Mouse (Mus musculus) right cerebral cortex, postnatal 36 days (tissue): Measurements from ENCODE around the gene Chd2.
A peak's percentile ranks its signal among the peaks of the same experiment; 100 is the strongest.
"Not testable (repeated sequence)": the region's sequence is repeated elsewhere in the genome, so short reads cannot be mapped to it uniquely, and the experiment has no call there.

Source experiments
- DNase-seq, 2 experiments: peaks; one replicate each; pipeline ENCODE4 v3.0.0; 2022; ENCODE audit warnings: low spot score in 2 of 2, mixed read lengths in 1 of 2

The Chd2 gene

DNA sequence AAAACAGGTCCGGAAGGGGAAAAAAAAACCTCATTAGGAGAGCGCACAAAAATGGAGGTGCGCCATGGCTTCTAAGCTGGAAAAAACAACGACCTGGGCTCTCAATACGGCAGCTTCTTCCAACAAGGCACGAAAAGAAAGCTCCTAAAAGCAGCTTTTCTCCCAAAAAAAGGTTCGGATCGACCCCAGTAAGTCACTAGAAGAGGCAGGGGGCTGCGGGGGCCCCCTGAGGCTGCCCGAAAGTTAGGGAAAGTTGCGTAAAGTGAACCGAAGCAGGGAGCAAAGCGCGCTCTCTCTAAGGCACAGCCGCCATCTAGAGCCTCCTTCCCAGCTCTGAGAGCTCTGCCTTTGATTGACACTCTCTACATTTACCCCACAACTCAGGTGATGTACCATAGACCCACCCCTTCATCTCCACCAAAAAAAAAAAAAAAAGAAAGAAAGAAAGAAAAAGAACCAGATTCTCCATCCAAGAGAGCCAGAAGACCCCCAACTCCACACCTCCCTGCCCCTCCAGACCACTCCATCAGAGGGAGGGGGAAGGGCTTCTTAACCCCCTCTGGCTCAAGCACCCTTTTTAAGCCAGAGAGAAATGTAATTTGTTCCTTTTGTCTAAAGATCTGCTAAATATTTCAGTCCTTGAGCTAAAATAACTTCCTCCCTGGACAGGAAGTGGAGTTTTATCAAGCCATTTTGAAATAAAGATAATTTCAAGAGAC is at the start of gene Chd2:
Gene Chd2 (minus strand): TSS at position 419 of the 719 bp plus-strand sequence.
- DNase-seq = no peak

DNA sequence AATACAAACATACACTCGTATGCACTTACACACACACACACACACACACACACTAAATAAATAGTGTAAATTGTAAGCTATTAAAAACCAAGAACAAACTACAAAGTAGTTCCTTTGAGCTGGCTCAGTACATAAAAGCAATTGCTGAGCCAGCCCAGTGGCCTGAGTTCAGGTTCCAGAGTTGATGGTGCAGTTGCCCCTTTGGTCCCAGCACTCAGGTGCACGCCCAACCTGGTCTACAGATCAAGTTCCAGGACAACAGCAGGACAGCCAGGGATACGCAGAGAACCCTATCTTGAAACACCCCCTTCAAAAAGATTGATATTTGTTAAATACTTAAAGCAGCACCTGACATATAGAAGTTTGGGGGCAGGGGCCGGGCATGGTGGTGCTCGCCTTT is 49.1 kb upstream of the Chd2 start:
- no peak for DNase-seq

GRCm38 (mm10) chr7:73589208-73589771 is 47.7 kb upstream of the Chd2 start:
- no peak for DNase-seq

DNA sequence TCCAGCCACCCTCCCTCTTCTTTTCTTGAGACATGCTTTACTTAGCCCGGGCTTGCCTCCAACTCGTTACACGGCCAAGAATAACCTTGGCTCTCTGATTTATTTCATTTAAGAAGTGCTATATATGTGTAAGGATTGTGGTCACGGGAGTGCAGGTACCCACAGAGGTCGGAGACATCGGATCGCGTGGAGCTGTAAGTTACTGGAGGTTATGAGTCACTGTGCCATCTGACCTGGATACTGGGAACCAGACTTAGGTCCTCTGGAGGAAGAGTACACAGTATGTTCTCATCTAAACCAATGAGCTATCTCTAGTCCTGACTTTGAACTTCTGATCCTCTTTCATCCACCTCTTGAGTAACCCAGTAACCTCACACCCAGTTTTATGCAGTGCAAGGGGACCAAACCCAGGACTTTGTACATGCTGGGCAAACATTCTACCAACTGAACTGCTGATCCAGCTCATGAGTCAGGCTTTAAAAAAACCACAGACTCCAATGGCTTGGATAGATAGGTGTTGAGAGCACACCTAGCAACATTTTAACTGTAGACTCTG is 46.8 kb upstream of the Chd2 start:
- DNase-seq = no peak

DNA sequence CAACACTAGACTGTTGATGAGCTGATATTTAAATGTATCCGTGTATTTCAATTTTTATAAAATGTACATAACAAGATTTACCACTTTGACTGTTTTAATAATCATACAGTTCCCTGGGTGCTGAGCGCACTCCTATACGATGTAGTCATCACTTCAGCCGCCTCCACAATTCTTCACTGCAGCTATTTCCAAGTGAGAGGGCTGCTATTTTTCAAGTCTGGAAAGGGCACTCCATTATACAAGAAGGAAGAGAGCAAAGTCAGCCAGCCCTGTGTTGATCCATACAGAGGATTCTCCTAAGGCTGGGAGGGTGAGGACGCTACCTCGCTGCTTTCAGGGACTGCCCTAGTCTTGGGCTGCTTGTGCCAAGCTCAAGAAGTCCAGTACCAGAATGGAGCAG is 45.1 kb upstream of the Chd2 start:
- peak; percentile 44 to 68 for DNase-seq

GRCm38 (mm10) chr7:73586206-73586605 is 44.6 kb upstream of the Chd2 start:
- DNase-seq = no peak

GRCm38 (mm10) chr7:73585114-73586032 is 43.7 kb upstream of the Chd2 start:
- DNase-seq = no peak

DNA sequence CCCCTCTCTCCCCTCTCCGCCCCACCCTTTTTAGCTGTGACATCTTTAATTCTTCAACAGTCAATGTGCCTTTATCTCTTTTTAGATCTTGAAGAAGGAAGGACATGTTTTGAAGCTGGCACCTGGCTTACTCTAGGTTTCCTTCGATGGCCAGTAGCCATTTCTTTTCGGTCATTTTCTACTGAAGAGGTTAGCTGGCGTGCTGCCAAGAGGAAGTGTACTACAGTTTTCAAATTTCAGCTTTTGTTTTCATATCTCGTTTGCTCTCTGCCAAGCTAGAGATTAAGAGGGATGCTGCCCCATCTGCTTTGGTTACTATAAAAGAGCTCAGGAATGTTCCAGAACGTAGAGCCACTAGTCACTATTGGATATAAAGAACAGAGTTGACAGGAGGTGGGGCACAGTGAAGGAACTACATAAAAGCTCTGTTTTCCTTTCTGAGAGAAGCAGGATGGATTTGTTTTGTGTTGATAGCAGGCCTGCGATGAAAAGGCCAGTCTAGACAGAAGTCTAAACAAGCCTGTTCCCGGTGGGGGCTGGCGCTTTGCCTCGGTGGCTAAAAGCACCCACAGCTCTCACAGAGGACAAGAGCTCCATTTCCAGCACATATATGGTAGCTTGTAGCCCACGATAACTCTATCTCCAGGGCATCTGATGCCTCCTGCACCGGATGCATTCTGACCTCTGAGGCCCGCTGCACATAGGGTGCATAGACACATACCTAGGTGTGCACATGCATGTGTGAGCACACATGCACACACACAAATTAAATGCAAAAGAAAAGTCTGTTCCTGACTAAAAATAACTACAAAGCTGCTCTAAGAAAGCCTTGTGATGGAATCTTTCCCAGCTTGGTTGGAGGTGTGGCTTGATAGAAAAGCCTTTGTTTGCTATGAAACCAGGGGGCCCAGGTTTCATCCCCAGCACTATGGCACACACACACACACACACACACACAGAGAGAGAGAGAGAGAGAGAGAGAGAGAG is 42.7 kb upstream of the Chd2 start:
- DNase-seq = no peak

- DNase-seq = no peak
Measured at GRCm38 (mm10) chr7:73583400-73583799, 41.8 kb upstream of the Chd2 start.

DNA sequence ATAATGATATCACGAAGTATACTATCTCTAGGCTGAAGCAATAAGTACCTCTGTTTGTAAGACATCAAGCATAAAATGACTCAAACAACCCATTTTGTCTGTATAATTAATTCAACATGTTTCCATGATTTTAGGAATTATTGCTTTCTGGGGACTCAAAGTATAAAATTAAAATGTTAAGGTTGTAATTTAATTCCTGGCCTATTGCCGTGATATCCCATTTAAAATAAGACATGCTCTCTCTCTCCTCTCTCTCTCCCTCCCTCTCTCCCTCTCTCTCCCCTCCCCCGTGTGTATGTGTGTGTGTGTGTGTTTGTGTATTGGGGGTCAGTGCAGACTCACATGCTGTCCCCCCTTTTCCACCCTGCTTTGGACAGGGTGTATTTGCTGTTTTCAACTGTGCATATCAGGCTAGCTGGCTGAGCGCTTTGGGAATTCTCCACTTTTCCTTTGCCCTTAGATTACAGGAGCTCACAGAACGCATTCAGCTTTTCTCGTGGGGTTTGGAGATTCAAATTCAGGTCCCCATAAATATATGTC is 40.3 kb upstream of the Chd2 start:
- DNase-seq = no peak

- no peak for DNase-seq
Measured at GRCm38 (mm10) chr7:73579072-73579731, 37.6 kb upstream of the Chd2 start.

DNA sequence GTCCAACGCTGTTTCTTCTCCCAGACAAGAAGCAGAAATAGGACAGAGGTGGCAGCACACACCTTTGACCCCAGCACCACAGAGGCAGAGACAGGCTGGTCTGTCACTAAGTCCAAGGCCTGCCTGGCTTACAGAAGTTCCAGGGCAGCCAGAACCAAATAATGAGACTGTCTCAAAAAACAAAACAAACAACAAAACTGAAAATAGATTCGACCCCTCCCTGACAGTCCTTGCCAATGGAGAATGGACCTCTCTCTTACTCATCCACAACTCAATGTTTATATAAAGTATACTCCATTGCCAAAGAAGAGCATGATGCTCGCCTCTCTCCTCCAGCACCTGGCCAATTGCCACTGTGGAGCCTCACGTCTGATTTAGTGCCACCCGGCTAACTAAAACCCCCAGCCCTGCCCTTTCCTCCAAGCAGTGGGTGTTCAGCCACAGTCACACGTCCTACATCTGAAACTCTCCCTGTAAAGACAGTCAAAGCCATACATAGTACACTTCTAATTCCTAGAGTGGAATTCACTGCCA is 36.3 kb upstream of the Chd2 start:
- no peak for DNase-seq

DNA sequence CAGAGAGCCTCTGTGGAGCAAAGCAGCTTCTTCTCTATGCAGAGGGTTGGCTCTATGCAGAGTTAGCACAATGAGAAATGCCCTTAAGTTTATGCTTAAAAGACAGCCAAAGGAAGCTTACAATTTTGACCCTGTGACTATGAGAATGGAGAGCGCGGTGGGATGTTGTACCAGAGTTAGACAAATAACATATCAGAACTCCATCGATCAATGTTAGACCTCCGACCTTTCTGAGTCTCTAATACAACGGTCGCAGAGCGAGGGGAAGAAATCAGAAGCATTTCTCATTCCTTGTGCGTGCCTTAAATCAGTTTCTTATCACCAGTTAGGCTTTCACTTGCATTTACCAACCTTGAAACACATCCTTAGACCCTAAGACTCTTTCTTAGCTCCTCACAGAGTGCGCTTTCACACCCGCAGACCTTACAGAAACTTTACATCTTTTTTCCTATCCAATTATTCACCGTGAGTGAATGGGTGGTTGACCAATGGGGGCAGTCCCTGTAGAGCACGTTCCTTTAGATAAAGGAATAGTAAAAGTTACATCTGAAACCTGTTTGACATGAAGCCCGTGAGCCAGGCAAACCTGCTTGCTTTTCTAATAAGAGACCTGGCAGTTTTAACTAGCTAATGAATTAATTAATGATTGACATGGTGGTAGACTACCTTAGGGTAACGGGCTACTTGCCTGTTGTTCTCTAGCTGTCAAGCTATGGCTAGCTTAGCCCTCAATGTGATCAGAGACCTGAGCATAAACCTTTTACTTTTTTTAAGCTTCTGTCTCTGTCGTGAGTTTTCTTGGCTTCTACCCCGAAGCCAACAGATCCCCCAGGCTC is 34.7 kb upstream of the Chd2 start:
- DNase-seq = no peak

GRCm38 (mm10) chr7:73575257-73575656 is 33.6 kb upstream of the Chd2 start:
- DNase-seq = no peak

DNA sequence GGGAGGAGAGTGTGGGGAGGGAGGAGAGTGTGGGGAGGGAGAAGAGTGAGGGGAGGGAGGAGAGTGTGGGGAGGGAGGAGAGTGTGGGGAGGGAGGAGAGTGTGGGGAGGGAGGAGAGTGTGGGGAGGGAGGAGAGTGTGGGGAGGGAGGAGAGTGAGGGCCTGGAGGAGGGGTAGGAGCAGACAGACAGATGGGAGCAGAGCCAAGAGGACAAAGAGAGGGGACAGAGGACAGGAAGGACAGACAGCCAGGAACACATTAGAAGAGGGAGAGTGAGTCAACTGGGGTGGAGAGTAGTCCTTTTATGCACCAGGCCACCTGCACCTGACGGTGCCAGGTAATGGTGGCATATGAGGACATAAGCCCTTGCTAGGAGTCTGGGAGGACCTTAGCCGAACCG is 33.0 kb upstream of the Chd2 start:
- DNase-seq = not testable (repeated sequence)

DNA sequence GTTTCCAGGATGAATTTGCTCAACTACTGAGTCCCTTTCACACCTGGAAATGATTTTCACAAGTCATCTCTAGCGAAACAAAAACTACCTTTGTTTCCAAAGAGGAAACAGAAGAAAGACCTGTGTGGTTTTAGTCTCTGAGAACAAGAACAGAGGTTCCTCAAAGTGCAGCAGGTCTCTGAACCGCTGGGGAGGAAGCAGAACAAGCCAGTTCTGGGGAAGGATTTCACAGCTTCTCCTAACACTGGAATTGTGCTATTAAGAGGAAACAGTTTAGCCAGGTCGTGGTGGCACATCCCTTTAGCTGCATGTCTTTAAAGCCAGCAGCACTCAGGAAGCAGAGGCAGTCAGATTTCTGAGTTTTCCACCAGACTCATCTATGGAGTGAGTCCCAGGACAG is 30.9 kb upstream of the Chd2 start:
- DNase-seq = no peak

DNA sequence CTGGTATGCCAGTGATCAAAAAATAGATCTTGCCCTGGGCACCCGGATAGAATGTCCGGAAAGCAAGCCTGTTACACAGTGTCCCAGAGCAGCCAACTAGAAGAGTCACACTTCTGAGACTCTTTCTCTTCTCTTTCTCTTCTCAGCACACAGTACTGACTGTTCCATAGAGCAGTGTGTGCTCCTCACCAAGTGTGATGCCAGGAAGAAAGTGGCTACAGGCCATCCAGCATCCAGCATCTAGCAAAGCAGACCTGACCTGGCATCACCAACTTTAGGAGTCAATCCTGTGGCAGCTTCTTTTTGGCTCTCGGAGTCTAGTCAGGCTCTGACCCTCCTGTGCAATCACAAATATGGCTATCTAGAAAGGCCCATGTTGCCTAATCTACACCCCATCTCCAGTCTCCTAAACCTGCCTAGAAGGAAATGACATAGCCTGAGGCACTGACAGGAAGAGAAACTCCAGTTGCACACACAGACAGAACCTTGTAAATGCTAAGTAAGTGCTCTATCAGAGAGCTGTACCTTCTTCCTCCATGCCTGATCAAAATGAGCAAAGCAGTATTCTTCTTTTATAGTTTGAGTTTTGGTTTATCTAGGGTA is 27.3 kb upstream of the Chd2 start:
- DNase-seq = no peak

DNA sequence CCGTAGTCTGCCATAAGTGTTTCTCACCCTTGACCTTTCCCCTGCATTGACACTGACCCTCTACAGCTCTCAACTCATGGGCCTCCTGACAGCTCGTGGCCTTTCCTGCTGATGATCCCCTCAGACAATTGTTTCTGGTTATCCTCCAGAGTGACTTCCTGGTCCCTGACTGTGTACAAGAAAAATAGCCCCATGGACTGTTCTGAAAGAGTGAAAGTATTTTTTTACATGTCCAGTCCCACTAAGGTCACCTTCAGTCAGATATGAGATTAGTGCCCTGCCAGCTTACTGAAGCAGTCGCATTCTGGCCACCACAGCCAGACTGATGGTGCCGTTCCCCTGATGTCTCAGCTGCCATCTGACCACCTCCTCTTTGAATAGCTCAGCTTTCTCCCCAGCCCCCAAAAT is 26.1 kb upstream of the Chd2 start:
- no peak for DNase-seq

GRCm38 (mm10) chr7:73564131-73564530 is 22.5 kb upstream of the Chd2 start:
- no peak for DNase-seq
